Mouse (Mus musculus) adrenal gland, postnatal 4 days (tissue): ENCODE results near the gene Plch2. TPM values are rescaled to one million over a fixed set of nuclear protein-coding genes. Genes with fewer than 3 reads are reported as not detected.
"Not testable (repeated sequence)": the region's sequence is repeated elsewhere in the genome, so short reads cannot be mapped to it uniquely, and the experiment has no call there.

Source experiments
- DNase-seq, 2 experiments: peaks; one replicate each; pipeline ENCODE4 v3.0.0; 2021 to 2022; ENCODE audit warnings: low spot score in 2 of 2, mixed read lengths in 2 of 2
- long read RNA-seq, 2 experiments: library from polyadenylated mRNA; stranded (forward); transcript quantifications; one replicate each; pipeline ENCODE4 v2.0.0; 2021
- total RNA-seq, 2 experiments: library from RNA; stranded (reverse); gene quantifications; 2 replicates each; pipeline ENCODE4 v1.2.3; 2021

Plch2 gene
- 1 to 10 TPM; 1.1 to 1.6 TPM for total RNA-seq
- long read RNA-seq, experiment 1, partial matches to known transcripts, result 1 of 4 reads
- long read RNA-seq, experiment 1, other reads (novel, unspliced or antisense), result 3 of 4 reads
- long read RNA-seq, experiment 2, partial matches to known transcripts, result 3 of 6 reads
- long read RNA-seq, experiment 2, other reads (novel, unspliced or antisense), result 3 of 6 reads

GRCm38 (mm10) chr4:155056724-155057123 lies at the start of gene Plch2:
Plch2 (minus strand) TSS chr4:155056784.
- DNase-seq, result no peak

- DNase-seq, result no peak
Observed at GRCm38 (mm10) chr4:155098572-155098971, 42.0 kb upstream of the Plch2 start.

- DNase-seq, result no peak
Observed at GRCm38 (mm10) chr4:155097452-155097851, 40.9 kb upstream of the Plch2 start.

GRCm38 (mm10) chr4:155095967-155096366 lies 39.4 kb upstream of the Plch2 start:
- DNase-seq, result no peak

- DNase-seq, result peak; percentile 54 to 69
Observed at GRCm38 (mm10) chr4:155095238-155095900, 38.8 kb upstream of the Plch2 start.

GRCm38 (mm10) chr4:155094565-155094964 lies 38.0 kb upstream of the Plch2 start:
- no peak for DNase-seq

GRCm38 (mm10) chr4:155093431-155094149 lies 37.0 kb upstream of the Plch2 start:
- no peak for DNase-seq

GRCm38 (mm10) chr4:155092718-155093430 lies 36.3 kb upstream of the Plch2 start:
- DNase-seq, result no peak

GRCm38 (mm10) chr4:155090688-155091449 lies 34.3 kb upstream of the Plch2 start:
- DNase-seq, result no peak

- DNase-seq, result no peak
Observed at GRCm38 (mm10) chr4:155090147-155090546, 33.6 kb upstream of the Plch2 start.

- no peak for DNase-seq
Observed at GRCm38 (mm10) chr4:155089241-155089640, 32.7 kb upstream of the Plch2 start.

GRCm38 (mm10) chr4:155086108-155087024 lies 29.8 kb upstream of the Plch2 start, which contains the start of the genes Rer1 and Morn1:
Rer1 (minus strand) TSS chr4:155086382.
Morn1 (plus strand) TSS chr4:155086577.
- peak; percentile 99 to 100 for DNase-seq

GRCm38 (mm10) chr4:155085206-155086107 lies 28.9 kb upstream of the Plch2 start:
- no peak for DNase-seq

GRCm38 (mm10) chr4:155084351-155084750 lies 27.8 kb upstream of the Plch2 start:
- no peak for DNase-seq

GRCm38 (mm10) chr4:155083553-155083952 lies 27.0 kb upstream of the Plch2 start:
- DNase-seq, result no peak

- DNase-seq, result no peak
Observed at GRCm38 (mm10) chr4:155079666-155080065, 23.1 kb upstream of the Plch2 start.

- not testable (repeated sequence) for DNase-seq
Observed at GRCm38 (mm10) chr4:155078808-155079207, 22.2 kb upstream of the Plch2 start.

- DNase-seq, result no peak
Observed at GRCm38 (mm10) chr4:155076677-155077076, 20.1 kb upstream of the Plch2 start.

GRCm38 (mm10) chr4:155075813-155076212 lies 19.2 kb upstream of the Plch2 start:
- no peak for DNase-seq
